Mouse (Mus musculus) liver, postnatal 0 days (tissue): Measurements from ENCODE around the gene Ccl22. TPM values are rescaled to one million over a fixed set of nuclear protein-coding genes. Genes with fewer than 3 reads are reported as not detected.

Experiments used
- ATAC-seq: fragments of 200-750 bp; cut with Nextera tagmentation; 2 replicates; pipeline ENCODE4 v1.8.0; 2017; ENCODE audit warnings: mild to moderate bottlenecking, moderate library complexity
- DNase-seq: peaks from one replicate; pipeline ENCODE4 v3.0.0-alpha.2; 2016
- H3K27ac ChIP-seq: fragments of 300-500 bp; sonication (generic); 2 replicates; pipeline ENCODE4 v1.5.1; 2014; ENCODE audit warnings: antibody characterized with exemption, moderate library complexity, mild to moderate bottlenecking, low read depth
- H3K27me3 ChIP-seq: fragments of 300-500 bp; sonication (generic); 2 replicates; pipeline ENCODE4 v1.6.1; 2014; ENCODE audit warnings: low read length, control low read depth, mixed read lengths; ENCODE audit not compliant: insufficient read depth
- H3K36me3 ChIP-seq: fragments of 300-500 bp; sonication (generic); replicated peaks from 2 replicates; pipeline ENCODE4 v1.6.1; 2014; ENCODE audit warnings: mild to moderate bottlenecking, control low read depth, low read length, moderate library complexity, mixed read lengths; ENCODE audit not compliant: insufficient read depth
- H3K4me1 ChIP-seq: fragments of 300-500 bp; sonication (generic); 2 replicates; pipeline ENCODE4 v1.6.1; 2014; ENCODE audit warnings: antibody characterized with exemption, mild to moderate bottlenecking, control low read depth; ENCODE audit not compliant: insufficient read depth
- H3K4me2 ChIP-seq: fragments of 300-500 bp; sonication (generic); 2 replicates; pipeline ENCODE4 v1.6.1; 2014; ENCODE audit warnings: low read depth, mild to moderate bottlenecking, low read length, moderate library complexity, mixed read lengths
- H3K4me3 ChIP-seq: fragments of 300-500 bp; sonication (generic); 2 replicates; pipeline ENCODE4 v1.5.1; 2014; ENCODE audit warnings: low read depth, low read length
- H3K9ac ChIP-seq: fragments of 300-500 bp; sonication (generic); replicated peaks from 2 replicates; pipeline ENCODE4 v1.6.1; 2014; ENCODE audit warnings: mild to moderate bottlenecking, moderate library complexity
- H3K9me3 ChIP-seq: fragments of 300-500 bp; sonication (generic); 2 replicates; pipeline ENCODE4 v1.6.1; 2016; ENCODE audit warnings: mild to moderate bottlenecking, control low read depth, low read length, mixed read lengths
- CTCF ChIP-seq: sonication (generic); IDR thresholded peaks from 2 replicates; pipeline ENCODE4 v1.5.1; 2016; ENCODE audit warnings: antibody characterized with exemption, low read depth
- EP300 ChIP-seq: IDR thresholded peaks from 2 replicates; pipeline ENCODE4 v1.6.1; 2016; ENCODE audit warnings: antibody characterized with exemption, low read depth, mild to moderate bottlenecking
- WGBS: fragments of 180-500 bp; shearing (Covaris S2); extraction: QIAGEN DNeasy Blood & Tissue Kit; methylation state at CpG from one replicate; pipeline ENCODE4 v1.1.7; 2014; ENCODE audit not compliant: insufficient replicate concordance; 5-methylcytosine and 5-hydroxymethylcytosine counted together
- polyA plus RNA-seq: library from polyadenylated mRNA; unstranded; fragments of >200 nt; fragmentation: Nextera tagmentation; extraction: Ambion mirVana; gene quantifications from 2 replicates; pipeline ENCODE4 v1.2.1, GENCODE M21; 2015

Ccl22 gene
- polyA plus RNA-seq, 1 experiment from 2014 or later = 0.28 TPM

GRCm38 (mm10) chr8:94740591-94740990 is 4.8 kb upstream of the Ccl22 start:
- WGBS = 88% methylated on average over 3 of the region's 3 CpGs
- peaks cover 6% of the 10 kb centered on the region; the same call in 1 of the 2 replicates for H3K4me1 ChIP-seq
- H3K9me3 ChIP-seq = 0 out of 2 replicates have a peak, but pooled peaks cover 2% of the 10 kb centered on the region
- no peaks in the 10 kb centered on the region for H3K36me3 ChIP-seq
- DNase-seq (no peak), ATAC-seq (no peak)
- TF ChIP-seq EP300 = no peak
- TF ChIP-seq CTCF = 0 out of 2 replicates have a peak, but pooled peaks have one; percentile 16
- H3K27ac ChIP-seq = no peak overlapping the region
- no peaks in the 10 kb centered on the region for H3K27me3 ChIP-seq
- no peak overlapping the region for H3K4me3 ChIP-seq
- H3K9ac ChIP-seq = no peak overlapping the region
- no peak overlapping the region for H3K4me2 ChIP-seq

GRCm38 (mm10) chr8:94741726-94742125 is 3.7 kb upstream of the Ccl22 start:
- H3K9ac ChIP-seq = no peak overlapping the region
- no peak for ATAC-seq
- H3K27ac ChIP-seq = no peak overlapping the region
- DNase-seq = no peak
- WGBS = 83% methylated on average over 4 of the region's 4 CpGs
- H3K9me3 ChIP-seq = 0 out of 2 replicates have a peak, but pooled peaks cover 2% of the 10 kb centered on the region
- H3K4me1 ChIP-seq = no peaks in the 10 kb centered on the region
- no peak overlapping the region for H3K4me3 ChIP-seq
- H3K36me3 ChIP-seq = no peaks in the 10 kb centered on the region
- no peak overlapping the region for H3K4me2 ChIP-seq
- TF ChIP-seq EP300 = no peak
- no peaks in the 10 kb centered on the region for H3K27me3 ChIP-seq

- TF ChIP-seq EP300 (no peak), CTCF (no peak)
- H3K9me3 ChIP-seq = 0 out of 2 replicates have a peak, but pooled peaks cover 2% of the 10 kb centered on the region
- WGBS = 81% methylated on average over 5 of the region's 5 CpGs
Measured at GRCm38 (mm10) chr8:94744484-94744883, 906 bp upstream of the Ccl22 start.

GRCm38 (mm10) chr8:94744972-94745371 is 418 bp upstream of the Ccl22 start:
- no peak for TF ChIP-seq EP300
- TF ChIP-seq CTCF = no peak
- H3K9ac ChIP-seq = no peak overlapping the region
- H3K27me3 ChIP-seq = no peaks in the 10 kb centered on the region
- WGBS = 76% methylated on average over 9 of the region's 9 CpGs
- no peak overlapping the region for H3K4me2 ChIP-seq
- no peak for ATAC-seq
- DNase-seq = no peak
- 0 out of 2 replicates have a peak, but pooled peaks cover 2% of the 10 kb centered on the region for H3K9me3 ChIP-seq
- H3K4me1 ChIP-seq = no peaks in the 10 kb centered on the region
- H3K36me3 ChIP-seq = no peaks in the 10 kb centered on the region
- H3K27ac ChIP-seq = no peak overlapping the region
- H3K4me3 ChIP-seq = no peak overlapping the region

More at GRCm38 (mm10) chr8:94744484-94744883, 906 bp upstream of the Ccl22 start:
- no peaks in the 10 kb centered on the region for H3K4me1 ChIP-seq
- H3K36me3 ChIP-seq = no peaks in the 10 kb centered on the region
- no peak for ATAC-seq
- no peak overlapping the region for H3K27ac ChIP-seq
- no peak overlapping the region for H3K4me3 ChIP-seq
- H3K9ac ChIP-seq = no peak overlapping the region
- DNase-seq = no peak
- H3K27me3 ChIP-seq = no peaks in the 10 kb centered on the region
- H3K4me2 ChIP-seq = no peak overlapping the region

GRCm38 (mm10) chr8:94746832-94747231 is 1.4 kb downstream of the Ccl22 start:
- DNase-seq (no peak), ATAC-seq (no peak)
- TF ChIP-seq EP300 (no peak), CTCF (no peak)
- Histone ChIP-seq H3K36me3 (no peaks in the 10 kb centered on the region), H3K27ac (no peak overlapping the region), H3K4me2 (no peak overlapping the region), H3K9ac (no peak overlapping the region), H3K4me1 (no peaks in the 10 kb centered on the region), H3K4me3 (no peak overlapping the region), H3K27me3 (no peaks in the 10 kb centered on the region), H3K9me3 (no peaks in the 10 kb centered on the region)
- WGBS = 71% methylated on average over 8 of the region's 8 CpGs

- no peak overlapping the region for H3K27ac ChIP-seq
- no peak for ATAC-seq
- no peak overlapping the region for H3K9ac ChIP-seq
Measured at GRCm38 (mm10) chr8:94748363-94748762, 3.0 kb downstream of the Ccl22 start.

GRCm38 (mm10) chr8:94749942-94750341 is 4.6 kb downstream of the Ccl22 start:
- H3K4me3 ChIP-seq = no peak overlapping the region
- H3K9ac ChIP-seq = no peak overlapping the region
- no peaks in the 10 kb centered on the region for H3K27me3 ChIP-seq
- no peak for TF ChIP-seq CTCF
- TF ChIP-seq EP300 = no peak
- no peak overlapping the region for H3K27ac ChIP-seq
- DNase-seq = no peak
- no peak overlapping the region for H3K4me2 ChIP-seq
- 76% methylated on average over 3 of the region's 3 CpGs for WGBS
- ATAC-seq = no peak
- no peaks in the 10 kb centered on the region for H3K36me3 ChIP-seq
- no peaks in the 10 kb centered on the region for H3K9me3 ChIP-seq
- no peaks in the 10 kb centered on the region for H3K4me1 ChIP-seq

More at GRCm38 (mm10) chr8:94748363-94748762, 3.0 kb downstream of the Ccl22 start:
- Histone ChIP-seq H3K9me3 (no peaks in the 10 kb centered on the region), H3K4me1 (no peaks in the 10 kb centered on the region), H3K27me3 (no peaks in the 10 kb centered on the region), H3K4me2 (no peak overlapping the region), H3K4me3 (no peak overlapping the region), H3K36me3 (no peaks in the 10 kb centered on the region)
- 59% methylated on average over 4 of the region's 4 CpGs for WGBS
- no peak for TF ChIP-seq EP300
- TF ChIP-seq CTCF = no peak
- DNase-seq = no peak
